Mouse (Mus musculus): ENCODE measurements around the gene Tmem170. TPM values are rescaled to one million over a fixed set of nuclear protein-coding genes. Genes with fewer than 3 reads are reported as not detected.
A peak's percentile ranks its signal among the peaks of the same experiment; 100 is the strongest.

The Tmem170 gene
- total RNA-seq (2014; fragmentation: Nextera tagmentation) (4.4 and 5.0 TPM in 2 replicates), total RNA-seq (2017) (3.7 and 4.3 TPM in 2 replicates)

DNA sequence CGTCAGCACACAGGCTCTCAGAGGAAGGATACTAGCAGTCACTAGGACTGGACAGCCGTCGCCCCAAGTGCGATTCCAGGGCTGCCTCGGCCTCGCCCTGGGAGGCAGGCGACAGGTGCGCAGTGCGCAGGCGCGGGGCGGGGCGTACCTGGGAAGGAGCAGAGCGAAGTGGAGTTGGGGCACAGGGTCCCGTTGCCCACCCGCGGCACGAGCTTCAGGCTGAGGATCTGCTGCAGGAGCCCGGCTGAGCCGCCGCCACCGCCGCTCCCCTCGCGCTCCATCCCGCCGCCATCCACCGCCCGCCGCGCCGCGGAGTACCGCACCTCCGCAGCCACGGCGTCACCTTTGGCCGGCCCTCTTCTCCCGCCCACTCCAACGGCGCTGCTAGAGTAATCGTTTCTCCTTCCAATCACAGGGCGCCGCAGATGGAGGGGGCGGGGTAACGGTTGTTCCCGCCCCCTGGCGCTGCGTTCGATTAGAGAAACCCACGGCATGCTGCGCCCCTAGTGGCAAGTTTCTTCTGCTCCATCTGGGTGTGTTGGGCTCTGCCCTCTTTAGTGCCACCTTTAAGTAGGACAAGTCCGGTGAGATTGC is at the start of gene Tmem170:
Gene Tmem170 (minus strand): TSS at position 396 of the 594 bp plus-strand sequence.
- peak; percentile 98 for ATAC-seq (replicated peaks; ENCODE audit: low FRiP score, low TSS enrichment, poor library complexity, severe bottlenecking)

DNA sequence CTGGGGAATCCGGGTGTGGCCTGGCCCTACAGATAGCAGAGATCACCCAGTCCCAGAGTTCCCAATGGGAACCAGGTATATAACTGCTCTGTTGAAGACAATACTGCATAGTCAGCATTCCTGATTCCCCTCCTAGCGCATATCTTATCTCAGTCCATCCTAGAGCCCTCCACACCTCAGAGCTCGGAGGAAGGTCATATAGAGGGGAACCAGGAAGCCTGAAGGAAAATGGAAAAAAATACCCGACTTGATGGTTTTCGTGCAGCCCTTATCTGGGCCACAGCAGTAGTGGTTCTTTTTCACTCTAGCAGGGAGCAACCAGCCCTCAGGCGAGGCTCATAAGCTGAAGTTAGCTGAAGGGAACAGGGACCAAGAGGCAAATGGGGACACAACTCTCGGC is 48.4 kb upstream of the Tmem170 start:
- peak; percentile 28; the same call in 1 of the 2 replicates for ATAC-seq (replicated peaks; ENCODE audit: low FRiP score, low TSS enrichment, poor library complexity, severe bottlenecking)

DNA sequence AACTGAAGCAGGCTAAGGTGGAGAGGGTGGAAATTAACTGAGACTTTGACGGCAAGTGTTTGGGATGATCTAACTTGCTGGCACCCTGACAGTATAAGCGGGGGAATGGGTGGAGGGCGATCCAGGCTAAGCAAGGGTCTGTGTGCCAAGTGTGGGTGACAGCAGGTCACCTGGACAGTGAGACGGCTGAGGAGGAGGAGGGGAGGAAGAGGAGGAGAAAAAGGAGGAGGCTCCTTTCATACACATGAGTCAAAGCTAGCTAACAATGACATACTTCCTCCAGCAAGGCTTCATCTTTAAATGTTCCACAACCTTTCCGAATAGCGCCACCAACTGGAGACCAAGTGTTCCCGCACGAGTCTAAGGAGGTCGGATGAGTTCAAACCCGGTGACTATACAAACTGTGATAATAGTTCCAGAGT is 46.8 kb upstream of the Tmem170 start:
- peak; percentile 87 for ATAC-seq (replicated peaks; ENCODE audit: low FRiP score, low TSS enrichment, poor library complexity, severe bottlenecking)

DNA sequence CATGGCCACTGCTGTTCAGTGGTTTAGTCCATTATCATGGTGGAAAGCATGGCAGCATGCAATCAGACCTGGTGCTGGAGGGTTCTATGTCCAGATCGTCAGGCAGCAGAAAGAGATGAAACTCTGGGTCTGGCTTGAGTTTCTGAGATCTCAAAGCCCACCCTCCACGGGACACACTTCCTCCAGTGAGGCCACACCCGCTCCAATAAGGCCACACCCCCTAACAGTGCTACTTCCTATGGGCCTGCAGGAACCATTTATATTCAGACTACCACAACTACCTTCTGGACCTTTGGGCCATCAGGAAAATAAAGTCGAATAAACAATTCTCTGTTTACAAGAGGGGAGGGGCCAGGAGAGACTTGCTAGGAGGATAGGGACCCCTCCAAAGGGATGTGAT is 44.4 kb upstream of the Tmem170 start:
- no peak for ATAC-seq (replicated peaks; ENCODE audit: low FRiP score, low TSS enrichment, poor library complexity, severe bottlenecking)

DNA sequence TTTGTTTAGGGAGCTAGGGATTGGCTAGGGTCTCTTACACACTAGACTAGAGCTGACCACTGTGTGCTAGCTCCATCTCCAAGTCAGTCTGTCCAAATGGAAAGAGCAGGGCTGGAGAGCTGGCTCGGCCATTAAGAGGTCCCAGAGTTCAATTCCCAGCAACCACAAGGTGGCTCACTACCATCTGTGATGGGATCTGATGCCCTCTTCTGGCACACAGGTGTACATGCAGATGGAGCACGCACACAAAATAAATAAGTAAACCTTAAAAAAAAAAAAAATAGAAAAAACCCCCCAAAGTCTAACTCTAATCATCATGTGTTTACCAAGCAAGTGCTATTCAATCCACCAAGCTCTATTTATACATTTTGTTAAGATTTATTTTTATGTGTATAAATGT is 43.1 kb upstream of the Tmem170 start:
- no peak for ATAC-seq (replicated peaks; ENCODE audit: low FRiP score, low TSS enrichment, poor library complexity, severe bottlenecking)

DNA sequence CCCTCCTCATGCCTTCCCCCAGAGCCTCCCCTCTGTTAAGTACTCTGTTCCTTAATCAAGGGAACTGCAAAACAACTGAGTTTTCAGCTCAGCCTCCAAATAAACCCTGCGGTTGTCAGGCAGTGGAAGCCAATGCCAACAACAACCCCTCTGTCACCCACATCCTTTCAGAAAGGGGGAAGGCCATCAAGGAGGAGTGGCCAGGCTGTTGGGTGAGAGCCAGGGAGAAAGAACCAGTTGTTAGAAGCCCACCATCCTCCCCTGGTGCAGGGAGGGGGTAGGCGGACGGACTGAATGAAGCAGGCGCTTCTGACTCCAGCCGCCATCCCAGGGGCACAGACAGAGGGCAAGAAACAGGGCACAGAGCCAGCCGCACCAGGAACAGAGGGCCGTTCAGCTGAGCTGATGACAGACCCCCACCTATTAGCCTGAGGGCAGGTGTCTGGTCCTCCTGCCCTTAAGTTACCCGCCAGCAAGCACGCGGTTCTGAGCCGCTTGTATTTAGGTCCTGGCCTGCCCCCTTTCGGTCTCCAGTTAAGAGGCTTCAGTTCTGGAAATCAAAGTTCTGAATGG is 36.4 kb upstream of the Tmem170 start:
- ATAC-seq (replicated peaks; ENCODE audit: low FRiP score, low TSS enrichment, poor library complexity, severe bottlenecking), result no peak

DNA sequence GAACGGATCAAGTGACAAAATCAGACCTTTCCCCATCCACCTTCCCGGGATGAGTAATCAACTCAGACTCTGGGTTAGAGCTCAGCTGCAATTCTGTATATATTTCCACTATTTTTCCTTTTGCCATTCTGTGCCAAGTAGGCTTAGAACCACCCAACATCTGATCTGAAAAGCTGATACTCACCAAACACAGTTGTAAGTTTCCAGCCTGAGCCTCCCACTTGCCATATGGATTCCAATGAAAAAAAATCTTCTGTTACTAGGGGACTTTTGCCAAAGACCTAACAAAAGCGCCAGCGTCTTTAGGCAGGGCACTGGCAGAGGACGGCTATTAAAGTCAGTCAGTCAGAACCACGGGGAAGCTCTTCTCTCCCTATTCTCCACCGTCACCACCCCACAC is 35.0 kb upstream of the Tmem170 start:
- no peak for ATAC-seq (replicated peaks; ENCODE audit: low FRiP score, low TSS enrichment, poor library complexity, severe bottlenecking)

DNA sequence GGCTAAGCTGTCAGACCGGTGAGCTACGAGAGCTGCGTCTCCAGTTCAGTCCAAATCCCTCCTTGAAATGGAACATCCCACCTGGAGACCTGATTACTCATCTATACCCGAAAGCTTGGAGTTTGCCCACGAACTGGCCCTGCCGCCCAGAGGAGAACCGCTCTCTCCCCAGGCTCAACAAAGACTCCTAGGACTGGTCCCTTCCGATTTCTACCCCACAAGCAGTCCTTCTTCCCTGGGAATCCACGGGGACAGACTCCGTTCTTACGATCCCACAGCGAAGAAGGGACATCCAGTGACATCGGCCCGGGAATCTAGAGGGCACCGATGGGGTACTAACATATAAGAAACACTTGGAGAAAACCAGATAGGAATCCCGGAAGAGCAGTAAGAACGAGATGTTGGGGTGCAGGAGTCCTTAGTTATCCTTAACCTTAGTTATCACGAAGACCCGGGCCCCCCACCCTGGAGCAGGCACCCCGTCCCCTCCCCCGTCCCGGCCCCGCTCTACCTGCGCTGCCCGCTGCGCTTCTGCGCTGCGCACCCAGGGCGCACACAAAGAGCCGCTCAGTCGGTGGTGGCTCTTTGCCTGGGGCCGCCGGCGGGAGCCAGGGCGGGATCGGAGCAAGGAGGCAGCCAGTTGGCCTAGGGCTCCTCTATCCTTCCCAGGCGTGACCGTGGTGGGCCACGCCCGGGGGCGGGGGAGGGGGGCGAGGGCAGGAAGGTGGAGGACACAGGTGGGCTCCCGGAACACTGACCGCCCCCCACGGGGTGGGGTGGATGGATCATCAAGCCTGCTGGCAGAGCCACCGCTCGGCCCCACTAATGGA is 33.3 kb upstream of the Tmem170 start, which contains the start of gene Chst5:
Gene Chst5 (minus strand): TSS at position 827 of the 830 bp plus-strand sequence.
- ATAC-seq (replicated peaks; ENCODE audit: low FRiP score, low TSS enrichment, poor library complexity, severe bottlenecking), result no peak

DNA sequence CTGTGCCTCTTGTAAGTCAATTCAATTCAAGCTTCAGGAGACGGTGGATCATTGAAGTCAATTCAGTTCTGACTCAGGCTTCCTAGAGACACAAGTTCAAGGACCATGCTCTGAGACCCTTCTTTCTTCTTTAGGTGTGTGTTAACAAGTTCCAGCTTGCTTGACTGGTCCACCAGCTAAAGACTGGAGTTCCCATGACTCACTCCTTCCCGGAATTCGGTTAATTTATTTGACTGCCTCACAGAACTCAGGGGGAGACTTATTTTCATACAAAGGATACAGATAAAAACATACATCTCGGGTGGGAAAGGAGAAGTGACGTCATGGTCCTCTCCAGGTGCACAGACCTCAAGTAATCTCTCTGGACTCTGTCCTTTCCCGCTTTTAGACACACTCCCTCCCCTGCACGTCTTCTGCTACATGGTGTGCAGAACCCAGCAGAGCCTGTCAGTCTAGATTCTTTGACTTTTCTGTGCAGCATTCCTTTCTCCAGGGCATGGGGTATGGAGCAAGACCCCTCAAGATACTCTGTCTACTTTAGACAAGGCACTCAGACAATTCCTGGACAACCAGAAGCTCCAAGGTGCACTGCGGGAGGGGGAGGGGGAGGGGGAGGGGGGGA is 29.1 kb upstream of the Tmem170 start:
- ATAC-seq (replicated peaks; ENCODE audit: low FRiP score, low TSS enrichment, poor library complexity, severe bottlenecking), result no peak

DNA sequence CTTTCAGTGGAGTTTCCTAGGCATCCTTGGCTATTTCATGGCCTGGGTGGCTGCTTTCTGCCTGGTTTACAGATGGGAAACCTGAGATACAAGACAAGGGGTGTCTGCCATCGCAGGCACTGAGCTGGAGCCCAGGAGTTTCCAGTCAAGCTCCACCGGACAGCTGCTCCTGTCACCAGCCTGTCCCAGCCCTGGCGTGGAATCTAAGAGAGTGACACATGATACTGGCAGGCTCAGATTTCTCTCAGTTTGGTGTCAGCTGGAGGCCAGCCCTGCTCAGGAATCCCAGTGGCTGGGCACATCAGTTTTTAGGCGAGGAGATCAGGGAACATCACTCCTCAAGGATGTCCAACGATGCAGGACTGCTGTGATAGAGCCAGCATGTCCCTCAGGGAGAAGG is 25.5 kb upstream of the Tmem170 start:
- ATAC-seq (replicated peaks; ENCODE audit: low FRiP score, low TSS enrichment, poor library complexity, severe bottlenecking), result no peak

DNA sequence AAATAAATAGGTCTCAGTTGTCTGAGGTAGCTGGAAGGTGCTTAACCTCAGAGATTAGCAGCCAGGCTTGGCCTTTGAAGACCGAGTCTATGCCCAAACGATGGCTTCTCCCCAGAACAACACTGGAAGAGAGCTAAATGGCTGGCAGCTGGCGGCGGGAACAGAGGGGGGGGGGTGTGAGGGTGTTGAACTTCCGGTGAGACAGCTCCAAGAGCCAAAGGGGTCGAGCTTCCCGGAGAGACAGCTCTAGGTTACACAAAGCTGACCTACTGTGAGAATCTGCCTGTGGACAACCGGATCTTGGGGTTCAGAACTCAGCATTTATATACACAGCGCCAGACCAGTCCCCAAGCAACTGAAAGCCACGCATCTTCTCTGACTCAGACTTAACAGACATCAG is 22.0 kb upstream of the Tmem170 start:
- no peak for ATAC-seq (replicated peaks; ENCODE audit: low FRiP score, low TSS enrichment, poor library complexity, severe bottlenecking)

DNA sequence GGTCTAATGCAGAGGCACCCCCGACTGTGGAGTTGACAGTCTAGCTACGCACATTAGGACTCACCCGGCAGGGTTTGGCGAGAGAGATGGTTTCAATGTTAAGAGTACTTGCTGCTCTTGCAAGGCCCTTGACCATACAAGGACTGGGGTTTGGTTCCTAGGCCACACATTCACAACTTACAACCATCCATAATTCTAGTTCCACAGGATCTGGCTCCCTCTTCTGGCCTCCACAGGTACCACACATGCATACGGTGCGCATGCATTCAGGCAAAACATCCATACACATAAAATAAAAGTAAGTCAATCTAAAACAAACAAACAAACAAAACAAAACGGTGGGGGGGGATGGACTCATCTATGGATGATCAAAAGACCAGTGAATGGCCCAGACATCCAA is 18.4 kb upstream of the Tmem170 start:
- peak; percentile 69 for ATAC-seq (replicated peaks; ENCODE audit: low FRiP score, low TSS enrichment, poor library complexity, severe bottlenecking)

DNA sequence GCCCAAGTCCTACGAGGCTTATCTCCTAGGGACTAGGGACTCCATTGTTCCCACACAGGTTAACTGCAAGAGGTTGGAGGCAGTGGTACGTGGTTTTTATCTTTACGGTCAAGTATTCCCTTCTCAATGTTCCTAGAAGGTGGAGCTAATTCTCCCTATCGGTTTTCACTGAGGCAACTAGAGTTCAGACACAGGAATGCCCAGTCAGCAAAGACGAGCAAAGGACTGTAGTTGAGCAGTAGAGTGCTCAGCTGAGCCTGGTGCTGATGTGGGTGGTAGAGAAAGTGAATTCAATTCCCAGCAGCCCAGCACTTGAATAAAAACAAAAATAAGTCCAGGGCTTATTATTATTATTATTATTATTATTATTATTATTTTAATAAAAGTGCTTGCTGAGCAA is 16.1 kb upstream of the Tmem170 start:
- no peak for ATAC-seq (replicated peaks; ENCODE audit: low FRiP score, low TSS enrichment, poor library complexity, severe bottlenecking)

DNA sequence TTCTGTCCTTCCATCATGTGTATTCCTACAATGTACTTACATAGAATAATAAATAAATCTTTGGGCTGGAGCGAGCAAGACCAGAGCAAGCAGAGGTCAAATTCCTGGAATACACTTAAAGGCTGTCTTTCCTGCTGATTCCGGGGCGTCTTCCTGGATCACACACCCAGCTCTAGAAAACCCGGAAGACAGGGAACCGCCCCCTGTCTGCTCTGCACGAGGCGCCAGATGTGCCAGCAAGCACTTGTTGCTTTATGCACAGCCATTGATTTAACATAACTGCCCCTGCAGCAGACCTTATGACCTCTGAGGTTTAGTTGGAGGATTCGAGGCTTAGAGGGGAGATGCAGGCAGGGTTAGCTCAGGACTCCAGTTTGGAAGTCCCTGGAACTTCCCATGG is 15.4 kb upstream of the Tmem170 start:
- no peak for ATAC-seq (replicated peaks; ENCODE audit: low FRiP score, low TSS enrichment, poor library complexity, severe bottlenecking)

DNA sequence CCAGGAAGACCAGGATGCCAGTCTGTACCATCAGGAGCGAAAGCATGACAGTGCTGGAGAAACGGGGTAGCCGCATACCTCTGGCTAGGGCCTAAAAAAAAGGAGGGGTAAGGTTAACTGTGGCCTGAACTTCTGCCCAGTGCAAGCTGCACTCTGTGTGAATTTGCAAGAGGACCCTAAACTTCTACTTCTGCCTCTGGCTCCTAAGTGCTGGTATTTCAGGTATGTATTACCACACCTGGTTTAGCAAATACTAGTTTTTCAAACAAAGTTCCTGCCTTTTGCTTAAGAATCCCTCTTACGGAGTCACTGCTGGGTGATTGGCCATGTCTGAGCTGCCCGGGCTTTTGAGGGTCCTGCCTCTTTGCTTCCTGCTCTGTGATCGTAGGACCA is 14.4 kb upstream of the Tmem170 start:
- ATAC-seq (replicated peaks; ENCODE audit: low FRiP score, low TSS enrichment, poor library complexity, severe bottlenecking), result no peak

DNA sequence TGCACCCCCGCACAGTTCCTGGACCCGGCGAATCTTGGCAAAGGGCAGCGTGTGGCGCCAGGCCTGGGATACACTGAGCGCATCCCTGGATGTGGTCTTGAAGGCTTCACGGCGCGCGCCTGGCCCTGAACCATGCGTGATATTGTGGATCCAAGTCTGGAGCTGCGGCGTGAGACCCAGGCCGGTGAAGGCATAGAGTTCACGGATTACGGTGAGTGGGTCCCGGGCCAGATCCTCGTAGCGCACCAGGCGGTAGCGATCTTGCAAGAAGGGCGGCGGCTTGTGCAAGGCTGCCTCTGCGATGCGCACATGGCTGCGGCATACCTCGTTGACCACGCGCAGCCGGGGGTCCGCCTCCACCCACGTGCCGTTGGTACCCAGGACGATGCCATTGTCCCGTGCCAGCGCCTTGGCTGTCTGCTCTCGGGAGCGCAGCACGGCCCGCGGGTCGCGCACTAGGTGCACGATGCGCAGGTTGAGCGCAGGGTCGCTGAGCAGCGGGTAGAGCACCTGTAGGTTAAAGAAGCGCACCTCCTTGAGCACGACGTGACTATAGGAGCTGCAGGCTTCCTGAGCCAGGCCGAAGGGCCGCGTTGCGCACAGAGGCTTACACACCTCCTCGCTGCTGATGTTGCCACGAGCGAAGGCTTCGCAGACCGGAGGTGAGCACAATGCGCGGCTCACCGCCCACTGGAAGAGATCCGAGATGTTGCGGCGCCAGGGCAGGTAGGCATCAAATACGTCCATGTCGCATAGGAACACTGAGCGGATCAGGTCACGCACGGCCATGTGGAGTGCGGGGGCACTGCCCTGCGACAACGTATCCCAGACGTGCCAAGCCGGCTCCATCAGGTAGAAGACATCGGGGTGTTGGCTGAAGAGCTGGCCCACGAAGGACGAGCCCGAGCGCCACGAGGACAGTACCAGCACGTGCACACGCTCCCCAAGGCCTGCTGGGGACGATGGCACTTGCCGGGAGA is 13.7 kb upstream of the Tmem170 start:
- ATAC-seq (replicated peaks; ENCODE audit: low FRiP score, low TSS enrichment, poor library complexity, severe bottlenecking), result 0 out of 2 replicates have a peak, but pooled peaks have one; percentile 20

DNA sequence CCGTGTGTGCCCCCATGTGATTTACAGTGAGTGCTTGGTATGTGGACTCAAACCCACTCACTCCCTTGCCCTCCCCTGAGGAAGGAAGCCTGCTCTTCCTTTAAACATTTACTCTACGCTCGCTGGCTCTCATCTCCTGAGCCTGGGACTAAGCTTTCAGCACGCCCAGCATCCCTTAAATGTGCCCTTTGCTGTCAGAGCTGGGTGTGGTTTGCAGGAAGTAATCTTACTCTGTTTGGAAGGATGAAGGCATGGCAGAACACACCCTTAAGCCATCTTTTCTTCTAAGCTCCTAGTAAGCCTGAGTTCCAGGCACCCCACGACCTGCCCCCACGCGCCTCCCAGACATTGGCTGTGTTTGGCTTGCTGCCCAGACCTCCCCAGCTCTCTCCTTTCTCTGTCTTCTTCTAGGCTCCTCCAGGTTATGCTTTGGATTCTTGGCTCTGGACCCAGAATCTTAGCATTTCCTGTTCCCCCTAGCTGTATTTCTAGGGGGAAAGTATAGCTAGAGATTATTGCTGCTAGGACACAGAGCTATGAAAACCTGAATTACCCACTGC is 11.6 kb upstream of the Tmem170 start:
- ATAC-seq (replicated peaks; ENCODE audit: low FRiP score, low TSS enrichment, poor library complexity, severe bottlenecking), result 0 out of 2 replicates have a peak, but pooled peaks have one; percentile 18

DNA sequence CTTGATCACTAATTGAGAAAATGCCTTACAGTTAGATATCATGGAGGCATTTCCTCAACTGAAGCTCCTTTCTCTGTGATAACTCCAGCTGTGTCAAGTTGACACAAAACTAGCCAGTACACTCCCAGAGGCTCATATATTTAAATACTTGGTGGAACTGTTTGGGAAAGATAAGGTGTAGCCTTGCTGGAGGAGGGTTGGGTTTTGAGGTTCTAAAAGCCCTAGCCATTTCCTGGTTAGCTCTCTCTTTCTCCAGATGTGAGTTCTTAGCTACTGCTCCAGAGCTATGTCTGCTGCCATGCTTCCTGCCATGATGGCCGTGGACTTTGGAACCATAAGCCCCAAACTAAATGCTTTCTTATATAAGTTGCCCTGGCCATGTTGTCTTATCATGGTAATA is 10.9 kb upstream of the Tmem170 start:
- ATAC-seq (replicated peaks; ENCODE audit: low FRiP score, low TSS enrichment, poor library complexity, severe bottlenecking), result peak; percentile 80

DNA sequence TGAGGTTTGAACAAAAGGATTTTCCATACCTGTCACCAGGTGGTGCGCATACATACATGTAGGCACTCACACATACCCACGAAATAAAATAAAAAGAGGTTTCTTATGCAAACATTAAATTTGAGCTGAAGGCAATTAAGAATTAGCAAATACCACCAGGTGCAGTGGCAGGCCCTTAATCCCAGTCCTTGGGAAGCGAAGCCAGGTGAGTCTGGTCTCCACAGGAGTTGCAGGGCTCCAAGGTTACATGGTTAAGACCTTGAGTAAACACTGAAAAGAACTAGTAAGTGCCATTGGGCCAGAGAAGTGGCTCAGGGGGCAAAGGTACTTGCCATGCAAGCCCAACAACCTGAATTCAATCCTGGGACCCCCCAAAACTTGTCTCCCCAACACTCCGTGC is 7.1 kb upstream of the Tmem170 start:
- no peak for ATAC-seq (replicated peaks; ENCODE audit: low FRiP score, low TSS enrichment, poor library complexity, severe bottlenecking)
